Mouse (Mus musculus): ENCODE measurements at regions not wholly inside any gene's neighbourhood (a gene's known extent, or its start where the extent isn't known, plus 50 kb on each side); places are given as distances from the start of the nearest gene placed in this dataset.
"Not testable (repeated sequence)": the region's sequence is repeated elsewhere in the genome, so short reads cannot be mapped to it uniquely, and the experiment has no call there.

DNA sequence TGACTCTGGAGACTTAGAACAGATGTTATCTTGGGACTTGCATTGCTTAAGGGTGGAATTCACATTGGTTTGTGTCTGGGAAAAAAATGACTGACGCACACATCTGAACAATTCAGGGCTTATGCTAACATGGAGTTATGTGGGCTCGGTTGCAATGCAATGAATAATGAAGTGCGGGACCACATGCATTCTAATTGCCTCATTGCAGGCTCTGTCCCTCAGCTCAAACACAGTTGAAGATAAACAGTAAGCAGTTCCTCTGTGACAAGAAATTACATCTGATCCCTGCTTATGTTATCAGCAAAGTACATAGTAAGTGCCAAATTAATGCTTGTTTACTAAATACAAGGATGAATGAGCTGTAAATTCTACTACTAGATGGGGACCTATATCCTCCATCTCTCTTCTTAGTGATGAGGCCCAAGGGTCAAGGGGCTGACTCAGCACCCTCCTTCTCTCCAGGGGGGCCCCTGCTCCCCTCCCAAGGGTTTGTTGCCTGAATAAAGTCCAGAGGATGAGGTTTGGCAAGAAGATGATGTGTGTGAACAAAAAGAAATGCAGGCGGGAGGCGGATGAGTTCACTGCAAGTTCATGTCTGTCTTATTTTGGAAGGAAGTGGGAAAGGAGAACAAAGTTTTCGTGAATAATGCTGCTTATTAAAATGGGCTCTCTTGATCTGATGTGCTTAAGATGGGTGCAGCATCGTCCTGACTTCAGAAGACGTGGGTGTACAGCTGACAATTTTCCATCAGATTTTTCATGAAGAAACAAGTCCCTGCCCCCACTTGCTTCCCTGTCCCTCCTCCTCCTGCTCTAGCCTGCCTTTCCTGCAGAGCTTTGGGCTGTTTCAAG, 533.1 kb downstream of the Shisa9 start:
- no peak for DNase-seq (ENCODE audit: extremely low read depth, low read depth)

DNA sequence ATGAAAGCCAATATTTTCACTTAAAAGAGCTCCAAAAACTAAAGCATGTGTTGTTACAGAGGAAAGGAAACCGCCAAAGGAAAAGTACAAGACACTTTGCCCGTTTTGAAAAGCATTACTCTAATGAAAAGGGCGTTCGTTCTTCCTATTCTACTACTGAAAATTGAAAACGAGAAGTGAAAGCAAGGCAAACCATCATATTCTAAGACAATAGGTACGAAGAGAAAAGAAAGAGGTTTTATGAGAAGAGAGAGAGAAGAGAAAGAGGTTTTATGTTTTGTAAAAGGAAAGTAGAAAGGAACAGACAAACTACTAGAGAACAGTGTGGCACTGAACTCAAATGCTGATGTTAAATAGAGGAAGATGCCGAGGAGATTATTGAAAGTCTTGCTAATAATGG, 534.4 kb downstream of the Shisa9 start:
- no peak for DNase-seq (ENCODE audit: extremely low read depth, low read depth)

DNA sequence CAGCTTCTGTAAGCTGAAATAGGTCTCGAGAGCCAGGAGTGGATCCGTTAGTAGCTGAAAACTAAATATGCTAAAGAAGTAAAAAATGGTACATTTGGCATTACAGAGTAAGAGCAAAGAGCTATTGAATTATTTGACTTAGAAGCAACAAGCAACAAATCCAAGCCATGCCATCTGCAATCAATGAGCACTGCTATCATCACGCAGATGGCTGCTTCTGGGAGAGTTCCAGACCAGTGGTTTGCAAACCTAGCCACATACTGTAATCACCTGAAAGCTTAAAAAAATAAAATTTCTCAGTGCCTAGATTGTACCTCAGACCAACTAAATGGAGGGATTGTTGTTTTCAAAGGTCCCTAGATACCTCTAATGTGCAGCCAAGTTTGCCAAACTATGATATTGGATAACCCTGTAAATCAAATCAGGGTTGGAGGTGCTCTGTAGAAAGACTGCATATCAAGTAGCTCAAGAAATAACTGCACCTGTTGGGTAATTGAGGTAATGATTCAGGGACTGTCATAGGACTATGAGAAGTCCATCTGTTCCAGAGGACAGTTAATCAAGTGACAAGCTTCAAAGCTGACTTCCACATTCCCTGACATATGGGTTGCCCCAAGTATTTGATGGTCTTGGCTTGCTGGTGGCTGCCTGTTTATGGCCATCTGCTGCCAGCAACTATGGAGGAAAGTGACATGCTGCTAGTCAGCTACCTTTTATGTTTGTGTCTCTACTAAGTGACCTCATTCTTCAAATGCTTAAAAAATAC, 538.0 kb downstream of the Shisa9 start:
- DNase-seq (ENCODE audit: extremely low read depth, low read depth): no peak

DNA sequence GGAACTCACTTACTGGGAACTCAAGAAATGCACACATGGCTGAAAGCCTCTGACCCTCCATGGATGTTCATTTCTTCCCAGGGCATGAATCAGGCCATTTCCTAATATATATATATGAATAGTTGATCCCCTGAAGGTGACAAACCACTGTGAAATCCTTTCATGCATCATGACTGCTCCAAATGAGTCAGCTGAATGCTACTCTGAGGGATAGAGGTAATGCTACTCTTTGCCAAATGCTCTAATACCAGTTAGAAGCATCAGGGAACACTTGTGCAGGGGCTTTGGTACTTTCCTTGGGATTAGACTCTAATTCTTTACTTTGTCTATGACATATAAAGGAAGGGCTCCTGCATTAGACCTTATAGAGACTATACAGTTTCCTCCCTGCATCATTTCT, 561.0 kb upstream of the Ercc4 start:
- no peak for DNase-seq (ENCODE audit: extremely low read depth, low read depth)

DNA sequence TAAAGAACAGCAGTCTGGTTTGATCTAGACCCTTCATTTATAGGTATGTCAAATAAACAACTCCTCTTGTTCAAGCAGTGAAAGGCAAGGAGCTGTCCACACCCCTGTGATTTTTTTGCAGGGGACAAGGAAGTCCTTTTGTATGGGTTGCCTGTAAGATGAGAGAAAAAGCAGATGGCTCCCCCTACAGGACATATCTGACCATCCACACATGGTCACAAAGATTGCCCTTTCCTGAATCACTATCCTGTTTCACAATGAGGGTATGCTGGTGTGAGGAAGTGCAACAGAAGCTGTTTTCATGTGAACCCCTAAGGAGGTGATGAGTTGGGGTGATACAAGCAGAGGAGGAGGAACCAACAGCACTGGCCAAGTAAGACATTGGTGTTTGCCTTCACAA, 520.6 kb upstream of the Ercc4 start:
- no peak for DNase-seq (ENCODE audit: extremely low read depth, low read depth)

DNA sequence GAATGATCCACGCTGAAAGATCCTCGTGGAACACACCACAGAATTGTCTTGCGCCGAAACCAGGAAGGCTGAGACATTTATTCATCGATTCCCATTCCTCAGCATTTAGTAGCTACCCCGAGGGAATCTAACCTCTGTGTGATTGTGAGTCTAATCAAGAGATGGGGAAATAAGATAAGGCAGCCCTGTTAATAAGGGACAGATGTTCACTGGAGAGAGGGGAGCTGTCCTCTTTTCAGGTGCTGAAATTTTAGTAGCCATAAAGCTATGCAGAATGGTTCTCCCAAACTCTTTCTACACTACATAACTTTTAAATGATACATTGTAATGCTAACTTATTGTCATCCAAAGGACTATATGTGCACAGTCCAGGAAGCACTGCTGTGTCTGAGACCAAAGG, 501.2 kb upstream of the Ercc4 start:
- no peak for DNase-seq (ENCODE audit: extremely low read depth, low read depth)

DNA sequence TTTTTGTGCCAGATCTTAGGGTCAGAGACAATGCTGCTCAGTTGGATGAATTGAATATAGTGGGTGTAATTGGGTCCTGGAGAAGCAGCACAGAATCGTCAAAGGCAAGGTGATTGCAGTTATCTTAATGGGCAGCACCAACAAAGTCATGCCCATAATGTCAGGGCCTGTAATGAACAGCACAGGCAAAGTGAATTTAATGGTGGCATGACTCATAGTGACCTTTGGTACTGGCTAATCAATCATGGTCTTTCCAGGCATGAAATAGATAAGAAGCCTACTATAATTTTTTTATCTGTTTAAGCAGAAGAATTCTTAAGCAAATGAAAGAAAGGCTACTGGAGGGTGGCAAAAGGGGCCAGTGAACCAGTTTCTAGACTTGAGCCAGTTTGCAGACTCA, 498.4 kb upstream of the Ercc4 start:
- DNase-seq (ENCODE audit: extremely low read depth, low read depth): no peak

DNA sequence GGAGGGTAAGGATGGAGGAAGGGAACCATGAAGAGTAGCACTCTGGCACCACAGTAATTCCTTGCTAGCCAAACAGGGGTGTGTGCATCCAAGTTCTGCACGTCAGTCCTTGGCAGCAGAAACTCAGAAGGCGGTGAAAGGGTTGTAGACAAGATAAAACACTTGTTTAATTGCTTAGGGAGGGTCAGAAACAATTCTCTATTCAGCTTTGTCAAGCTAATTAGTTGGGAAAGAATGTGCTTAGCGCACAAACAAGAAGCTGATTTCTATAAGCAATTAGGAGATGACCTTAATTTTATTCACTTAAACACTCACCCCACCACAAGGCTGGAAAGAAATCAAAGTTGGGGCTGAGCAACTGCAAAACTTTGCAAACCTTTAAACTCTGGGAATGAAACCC, 491.7 kb upstream of the Ercc4 start:
- no peak for DNase-seq (ENCODE audit: extremely low read depth, low read depth)

DNA sequence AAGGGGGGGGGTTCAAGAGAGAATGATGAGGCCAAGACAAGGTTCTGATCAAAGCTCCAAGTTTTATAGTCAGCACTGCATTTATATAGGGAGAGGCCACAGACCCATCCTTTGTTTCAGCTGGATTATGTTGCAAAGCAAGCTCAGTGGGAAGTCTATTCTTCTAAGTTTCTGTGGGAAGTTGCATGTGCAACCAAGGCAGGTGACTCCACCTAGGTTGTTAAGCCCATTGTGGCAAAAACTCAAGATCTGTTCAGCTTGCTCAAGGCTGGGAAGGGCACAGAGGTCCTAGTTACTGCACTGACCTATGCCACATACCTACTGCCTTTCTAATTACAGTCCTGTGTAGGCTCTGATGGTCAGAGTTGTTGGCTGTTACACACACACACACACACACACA, 477.0 kb upstream of the Ercc4 start:
- no peak for DNase-seq (ENCODE audit: extremely low read depth, low read depth)

DNA sequence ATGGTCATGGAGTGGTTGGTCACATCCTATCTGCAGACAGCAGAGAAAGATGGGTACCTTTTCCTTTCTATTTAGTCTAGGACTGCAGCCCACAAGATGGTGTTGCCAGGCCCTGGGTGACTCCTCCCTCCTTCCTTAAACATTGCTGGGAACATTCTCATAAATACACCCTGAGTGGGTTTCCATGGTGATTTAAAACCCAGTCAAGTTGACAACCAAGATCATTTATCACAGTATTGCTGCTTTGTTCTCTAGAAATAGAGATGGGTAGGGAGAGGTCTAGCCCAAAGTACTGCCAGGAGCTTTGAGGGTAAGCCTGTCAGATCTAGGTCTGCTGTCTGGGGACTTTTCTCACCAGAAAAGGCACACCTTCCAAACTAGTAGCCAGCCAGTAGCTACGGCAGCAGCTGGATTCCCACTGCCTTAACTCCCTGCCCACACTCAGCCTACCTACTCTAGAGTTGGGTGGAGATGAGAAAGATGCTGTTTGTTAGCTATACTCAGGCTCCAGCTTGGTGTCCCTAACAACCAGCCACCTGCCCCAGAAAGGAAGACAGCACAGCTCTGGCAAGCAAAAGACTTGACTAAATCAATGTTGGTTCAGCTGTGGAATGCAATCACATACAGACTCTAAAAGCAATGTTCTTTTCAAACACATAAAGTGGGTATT, 470.4 kb upstream of the Ercc4 start:
- DNase-seq (ENCODE audit: extremely low read depth, low read depth): no peak

DNA sequence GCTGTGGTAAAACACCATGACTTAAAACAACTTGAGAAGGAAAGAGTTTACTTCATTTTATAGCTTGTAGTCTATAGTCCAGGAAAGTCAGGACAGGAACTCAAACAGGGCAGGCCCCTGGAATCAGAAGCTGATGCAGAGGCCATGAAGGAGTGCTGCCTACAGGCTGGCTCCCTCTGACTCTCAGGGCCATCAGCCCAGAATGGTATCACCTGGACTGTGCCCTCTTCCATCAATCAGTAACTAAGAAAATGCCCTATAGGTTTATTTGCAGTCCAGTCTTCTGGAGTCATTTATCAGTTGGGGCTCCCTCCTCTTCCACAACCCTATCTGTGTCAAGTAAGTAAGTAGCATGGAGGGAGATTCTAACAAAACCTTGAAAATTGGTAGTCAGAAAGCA, 466.4 kb upstream of the Ercc4 start:
- DNase-seq (ENCODE audit: extremely low read depth, low read depth): no peak

DNA sequence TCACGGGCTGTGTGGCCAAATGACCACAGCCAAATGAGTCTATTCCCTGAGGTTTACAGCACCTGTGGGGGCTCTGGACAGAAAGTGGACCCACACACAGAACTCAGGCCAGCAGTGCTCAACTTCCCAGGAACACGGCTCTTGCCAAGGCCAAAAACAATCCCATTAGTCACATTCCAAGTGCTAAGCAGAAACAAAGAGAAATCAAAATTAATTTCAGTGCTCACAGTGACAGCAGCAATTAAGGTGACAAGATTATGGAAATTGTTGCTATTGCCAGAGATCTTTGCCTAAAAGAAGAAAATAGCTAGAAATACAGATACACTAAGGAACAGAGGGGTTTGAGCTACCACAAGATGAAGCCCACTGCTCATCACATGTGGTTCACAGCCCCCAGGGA, 464.9 kb upstream of the Ercc4 start:
- no peak for DNase-seq (ENCODE audit: extremely low read depth, low read depth)

DNA sequence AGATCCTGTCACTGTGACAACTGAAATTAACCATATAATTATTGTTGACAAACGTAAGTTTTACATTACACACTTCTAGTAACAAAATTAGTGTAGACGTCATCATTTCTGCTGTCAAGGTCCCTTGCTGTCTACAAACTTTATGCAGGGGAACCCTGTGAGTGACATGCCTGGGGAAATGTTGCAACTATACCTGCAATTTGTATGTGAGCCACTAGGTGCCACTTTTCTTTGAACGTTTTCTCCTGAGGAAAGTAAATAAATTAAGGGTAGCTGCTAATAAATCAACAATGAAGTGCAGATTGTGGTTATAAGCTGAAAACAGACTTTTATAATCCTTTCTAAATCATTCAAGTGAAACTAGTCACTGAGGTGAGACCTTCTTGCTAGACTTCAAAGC, 457.3 kb upstream of the Ercc4 start:
- no peak for DNase-seq (ENCODE audit: extremely low read depth, low read depth)

DNA sequence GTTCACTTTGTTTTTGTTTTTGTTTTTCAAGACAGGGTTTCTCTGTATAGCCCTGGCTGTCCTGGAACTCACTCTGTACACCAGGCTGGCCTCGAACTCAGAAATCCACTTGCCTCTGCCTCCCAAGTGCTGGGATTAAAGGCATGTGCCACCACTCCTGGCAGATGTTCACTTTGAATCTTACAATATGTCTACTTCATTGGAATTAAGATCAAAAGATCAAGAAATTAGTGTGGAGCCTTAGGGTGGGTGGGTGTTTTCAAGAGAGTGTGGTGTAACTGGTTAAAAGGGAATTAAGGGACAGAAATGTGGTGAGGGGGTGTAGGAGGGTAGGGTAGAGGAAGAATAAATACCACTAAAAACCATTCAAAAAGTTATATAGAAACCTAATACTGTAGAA, 435.8 kb upstream of the Ercc4 start:
- not testable (repeated sequence) for DNase-seq (ENCODE audit: extremely low read depth, low read depth)

DNA sequence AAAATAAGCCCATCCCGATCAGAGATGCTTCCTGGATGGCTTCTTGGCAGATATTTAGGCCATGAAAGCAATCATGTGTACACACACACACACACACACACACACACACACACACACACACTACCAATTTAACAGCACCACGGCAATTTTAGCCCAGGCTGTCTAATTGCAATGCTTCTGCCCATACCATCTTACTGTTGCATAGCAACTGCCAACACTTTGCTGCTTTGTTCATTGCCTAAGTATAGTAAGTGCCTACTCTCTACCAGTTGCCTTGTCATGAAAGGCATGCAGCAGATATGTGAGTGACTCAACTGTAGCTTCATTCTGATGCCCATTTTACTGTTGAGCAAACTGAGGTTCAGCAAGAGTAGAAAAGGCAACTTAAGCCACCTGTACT, 428.0 kb upstream of the Ercc4 start:
- no peak for DNase-seq (ENCODE audit: extremely low read depth, low read depth)

DNA sequence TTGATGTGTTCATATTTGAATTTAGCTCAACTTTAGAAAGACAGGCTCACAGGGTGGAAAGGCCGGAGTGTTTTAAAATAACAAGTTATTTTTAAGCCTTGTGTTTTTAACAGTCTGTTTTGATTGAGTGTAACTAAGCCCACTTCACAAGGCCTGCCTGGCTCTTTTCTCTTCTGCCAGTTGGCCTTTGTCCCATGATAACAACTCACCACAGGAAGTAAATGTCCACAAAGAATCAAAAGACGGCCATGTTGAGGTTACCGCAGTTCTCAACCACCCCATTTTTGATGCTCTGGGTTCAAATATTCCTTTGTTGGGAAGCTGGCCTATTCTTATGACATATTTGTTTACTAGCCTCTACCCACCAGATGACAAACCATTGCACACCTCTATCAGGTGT, 423.7 kb upstream of the Ercc4 start:
- no peak for DNase-seq (ENCODE audit: extremely low read depth, low read depth)

DNA sequence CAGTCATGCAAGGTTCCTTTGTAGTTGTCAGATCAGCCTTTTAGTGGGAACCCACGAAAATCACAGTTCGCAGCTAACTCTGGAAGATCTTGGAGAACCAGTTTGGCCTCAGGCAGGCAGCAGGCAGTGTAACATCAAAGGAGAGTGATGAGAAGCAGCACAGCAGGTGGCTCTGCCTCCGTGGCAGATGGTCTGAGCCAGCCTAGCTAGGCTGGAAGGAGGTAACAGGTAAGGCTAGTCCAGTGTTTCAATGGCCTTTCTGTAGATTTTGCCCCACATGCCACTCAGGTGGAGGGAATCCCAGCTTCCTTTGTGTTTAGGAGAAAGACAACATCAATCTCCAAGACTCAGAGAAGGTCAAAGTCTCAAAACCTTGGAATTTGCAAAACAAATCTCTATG, 417.7 kb upstream of the Ercc4 start:
- no peak for DNase-seq (ENCODE audit: extremely low read depth, low read depth)

DNA sequence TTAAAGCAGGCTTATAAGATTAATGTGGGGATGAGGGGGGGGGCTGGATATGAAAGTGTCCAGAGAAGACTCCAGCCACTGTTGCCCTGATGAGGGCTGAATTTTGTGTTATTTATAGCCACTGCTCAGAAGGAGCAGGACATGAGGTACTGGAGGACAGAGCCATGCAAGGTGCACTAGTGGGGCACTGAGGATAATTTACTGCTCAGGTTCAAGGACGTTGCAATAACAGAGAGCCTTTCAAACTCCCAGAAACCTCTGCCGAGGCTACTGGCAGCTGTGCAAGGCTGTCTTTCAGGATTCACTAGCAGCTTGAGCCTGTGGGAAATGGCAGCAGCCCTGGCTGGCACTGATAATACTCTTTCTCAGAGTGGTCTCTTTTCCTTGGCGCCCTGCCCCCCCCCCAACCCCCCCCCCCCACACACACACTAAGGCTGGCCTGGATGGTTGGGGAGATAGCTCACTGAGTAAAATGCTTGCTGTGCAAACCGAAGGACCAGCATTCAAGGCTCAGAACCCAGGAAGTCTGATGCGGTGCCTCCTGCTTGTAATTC, 416.7 kb upstream of the Ercc4 start:
- no peak for DNase-seq (ENCODE audit: extremely low read depth, low read depth)

DNA sequence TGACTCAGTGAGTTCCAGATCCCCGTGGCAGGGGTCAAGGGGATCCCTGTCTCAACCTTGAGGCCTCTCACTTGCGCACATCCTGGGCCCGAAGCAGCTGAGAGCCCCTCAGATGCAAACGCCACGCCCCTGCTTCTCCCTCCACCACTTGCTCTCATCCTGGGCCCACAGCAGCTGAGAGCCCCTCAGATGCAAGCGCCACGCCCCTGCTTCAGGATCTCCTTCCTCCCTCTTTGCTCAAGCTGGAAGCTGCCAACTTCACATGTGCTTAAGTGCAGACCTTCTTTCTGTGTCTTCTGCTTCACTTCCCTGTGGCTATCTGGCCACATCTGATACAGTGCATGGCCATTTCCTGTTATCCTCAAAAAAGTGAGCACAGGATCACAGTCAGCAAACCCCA, 416.1 kb upstream of the Ercc4 start:
- DNase-seq (ENCODE audit: extremely low read depth, low read depth): no peak

DNA sequence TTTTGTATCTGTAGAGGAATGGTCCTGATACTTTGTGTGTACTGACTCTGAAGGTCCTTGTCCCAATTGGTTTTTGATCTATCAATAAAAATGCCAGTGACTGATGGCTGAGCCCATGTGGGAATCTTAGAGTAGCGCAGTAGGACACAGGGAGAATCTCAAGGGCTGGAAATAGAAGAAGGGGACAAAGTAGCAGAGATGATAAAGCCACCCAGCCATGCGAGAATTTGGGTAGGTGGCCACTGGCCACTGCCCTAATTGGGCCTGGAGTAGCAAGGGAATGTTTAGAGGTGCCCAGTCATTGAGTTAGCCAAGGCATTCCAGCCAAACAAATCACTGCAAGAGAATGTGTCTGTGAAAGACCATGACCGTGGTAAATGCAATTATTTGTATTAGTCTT, 414.8 kb upstream of the Ercc4 start:
- no peak for DNase-seq (ENCODE audit: extremely low read depth, low read depth)

DNA sequence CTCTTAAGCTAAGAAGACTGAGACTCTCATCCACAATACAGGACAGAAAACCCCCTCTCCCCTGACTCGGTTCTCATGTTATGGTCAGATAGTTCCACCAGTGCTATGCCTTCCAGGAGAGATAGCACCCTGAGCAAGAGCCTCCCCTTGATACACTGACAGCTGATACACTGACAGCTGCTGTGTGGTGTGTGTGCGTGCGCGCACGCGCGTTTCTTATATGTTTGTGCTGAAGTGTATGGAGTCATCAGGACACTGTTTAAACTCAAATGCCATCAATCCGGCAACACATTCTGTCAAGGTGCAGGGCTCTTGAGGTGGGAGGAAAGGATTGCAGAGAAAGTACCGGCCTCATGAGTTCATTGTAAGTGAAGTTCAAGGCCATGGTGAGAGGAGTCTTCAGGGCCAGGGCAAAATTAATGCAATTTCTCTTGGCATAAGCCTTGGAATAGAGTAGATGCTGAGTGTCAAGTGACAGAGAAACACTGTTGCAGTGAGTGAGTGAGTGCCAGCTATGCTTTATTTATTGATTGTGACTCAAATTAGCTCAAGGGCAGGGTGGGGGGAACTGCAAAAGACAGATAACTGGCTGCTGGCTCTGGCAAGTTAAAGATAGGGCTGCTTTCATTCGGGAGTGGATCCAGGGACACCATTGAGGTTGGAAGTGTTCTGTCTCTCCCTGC, 412.4 kb upstream of the Ercc4 start:
- no peak for DNase-seq (ENCODE audit: extremely low read depth, low read depth)

DNA sequence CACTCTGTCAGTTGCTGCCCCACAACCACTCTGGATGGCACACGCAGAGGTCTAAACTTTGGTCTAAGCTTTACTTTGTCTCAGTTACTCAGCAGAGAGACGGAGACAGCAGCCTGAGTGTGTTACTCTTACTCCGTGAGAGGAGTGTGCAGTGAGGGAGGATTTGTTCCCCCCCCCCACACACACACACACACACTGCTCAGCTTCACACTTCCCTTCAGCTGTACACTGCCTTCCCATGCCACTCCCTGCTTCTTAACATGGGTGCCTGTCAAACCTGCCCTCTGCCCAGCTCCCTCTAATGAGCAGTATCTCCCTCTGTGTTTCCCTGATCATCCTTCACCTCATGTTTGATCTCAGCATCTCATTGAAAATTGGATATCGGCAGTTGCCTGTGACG, 409.9 kb upstream of the Ercc4 start:
- DNase-seq (ENCODE audit: extremely low read depth, low read depth): no peak
